Mouse (Mus musculus) cerebellum, adult 2 months (tissue): ENCODE data around the gene Ssr2.

ENCODE experiments used
- CTCF ChIP-seq: fragments of 200-500 bp; IDR thresholded peaks from 2 replicates; pipeline ENCODE4 v1.5.1; 2011; ENCODE audit warnings: low read depth, mild to moderate bottlenecking, control low read depth, low read length, moderate library complexity, borderline replicate concordance; ENCODE audit not compliant: insufficient read depth
- POLR2A ChIP-seq: fragments of 200-500 bp; IDR thresholded peaks from 2 replicates; pipeline ENCODE4 v1.6.1; 2011; ENCODE audit warnings: low read length, control low read depth, borderline replicate concordance; ENCODE audit not compliant: insufficient read depth

- TF ChIP-seq CTCF (no peak), POLR2A (peak; percentile 18; the same call in 1 of the 2 replicates)
Observed at GRCm38 (mm10) chr3:88624324-88624723, 48.6 kb downstream of the Ssr2 start.
